Mouse (Mus musculus) retina, adult 2 months (tissue): ENCODE results near the gene Abhd18.

Experiments used
- DNase-seq: peaks from one replicate; pipeline ENCODE4 v3.0.0-alpha.2; 2012; ENCODE audit warnings: low read depth, low spot score

Gene Abhd18

GRCm38 (mm10) chr3:40950601-40951201 is 103.9 kb downstream of the Abhd18 start:
- no peak for DNase-seq

- DNase-seq, result no peak
These were observed 104.6 kb downstream of the Abhd18 start for GRCm38 (mm10) chr3:40951365-40951764.

- no peak for DNase-seq
These were observed 105.8 kb downstream of the Abhd18 start for GRCm38 (mm10) chr3:40952606-40953005.

GRCm38 (mm10) chr3:40954792-40955191 is 108.0 kb downstream of the Abhd18 start:
- no peak for DNase-seq

- DNase-seq, result no peak
These were observed 112.1 kb downstream of the Abhd18 start for GRCm38 (mm10) chr3:40958831-40959230.

GRCm38 (mm10) chr3:40980758-40981157 is 134.0 kb downstream of the Abhd18 start:
- DNase-seq, result no peak

GRCm38 (mm10) chr3:40987539-40987938 is 140.8 kb downstream of the Abhd18 start:
- no peak for DNase-seq
